Mouse (Mus musculus): ENCODE measurements around the gene Plxnc1.

Plxnc1 gene

DNA sequence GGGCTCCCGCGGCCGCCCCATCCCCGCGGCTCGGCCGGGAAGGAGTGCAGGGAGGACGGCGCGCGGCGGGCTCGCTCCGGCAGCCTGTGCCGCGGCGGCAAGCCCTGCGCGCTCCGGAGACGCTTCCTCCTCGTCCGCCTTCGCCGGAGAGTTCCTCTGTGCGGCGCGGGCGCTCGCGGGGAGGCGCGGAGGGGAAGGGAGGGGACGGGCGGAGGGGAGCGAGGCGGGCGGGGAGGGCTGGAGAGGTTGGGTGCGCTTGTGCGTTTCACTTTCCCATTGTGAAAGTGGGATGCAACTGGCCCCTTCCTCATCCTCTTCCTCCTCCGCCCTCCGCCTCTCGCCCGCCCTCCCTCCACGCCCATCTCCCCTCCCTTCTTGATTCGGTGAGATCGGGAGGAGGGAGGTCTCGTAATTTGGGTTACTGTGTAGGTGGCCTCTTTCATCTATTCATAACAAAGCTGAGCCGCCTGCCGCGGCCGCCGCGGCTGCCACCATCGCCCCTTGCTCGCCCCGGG lies at the start of gene Plxnc1:
Gene Plxnc1, minus strand, starts transcription at position 145 of the 515 bp plus-strand sequence.
- peak in 1 of 2 experiments; percentile 70 for DNase-seq (ENCODE audit: low spot score in 2 of 2)

DNA sequence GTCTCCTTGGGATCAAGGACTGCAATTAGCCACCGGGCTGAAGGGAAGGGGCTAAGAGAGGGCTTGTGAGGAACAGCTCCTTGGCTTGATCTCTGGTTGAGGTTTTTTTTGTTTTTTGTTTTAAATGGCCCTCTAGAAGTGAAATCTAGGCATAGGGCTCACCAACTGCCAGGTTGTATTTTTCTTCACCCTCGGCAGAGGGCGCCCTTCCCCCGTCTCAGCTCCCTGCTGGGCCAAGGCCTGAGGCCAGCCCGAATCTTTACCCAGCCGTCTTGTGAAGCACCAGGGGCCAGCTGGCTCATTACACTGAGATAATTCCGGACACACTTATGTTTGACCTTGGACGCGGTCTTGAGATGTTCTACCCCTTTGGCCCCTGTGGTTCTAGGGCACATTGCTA lies 47.5 kb upstream of the Plxnc1 start:
- DNase-seq (ENCODE audit: low spot score in 2 of 2), result peak; percentile 59 to 84

DNA sequence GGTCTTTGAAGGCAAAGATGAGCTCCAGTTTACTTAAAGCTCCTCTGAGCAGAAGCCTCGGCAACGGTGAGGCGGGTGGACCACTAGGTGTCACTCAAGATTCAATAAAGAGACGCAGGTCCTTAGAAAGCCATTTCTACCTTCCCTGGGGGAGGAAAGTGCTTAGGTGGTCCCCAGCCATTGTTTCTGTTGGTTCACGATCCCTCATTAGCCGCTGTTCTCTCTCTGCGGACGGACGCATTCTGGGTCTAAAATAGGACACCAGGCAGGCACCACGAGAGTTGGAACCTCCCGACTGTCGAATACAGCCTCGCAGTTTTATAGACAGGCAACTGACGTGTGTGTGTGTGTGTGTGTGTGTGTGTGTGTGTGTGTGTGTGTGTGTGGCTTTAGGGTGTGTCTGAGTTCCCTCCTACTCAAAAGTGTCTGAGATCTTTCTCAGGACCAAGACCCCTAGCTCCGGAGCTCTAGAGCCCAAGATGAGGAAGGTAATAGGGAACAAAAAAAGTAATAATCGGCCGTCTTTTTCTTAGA lies 47.0 kb upstream of the Plxnc1 start:
- peak; percentile 36 to 65 for DNase-seq (ENCODE audit: low spot score in 2 of 2)

DNA sequence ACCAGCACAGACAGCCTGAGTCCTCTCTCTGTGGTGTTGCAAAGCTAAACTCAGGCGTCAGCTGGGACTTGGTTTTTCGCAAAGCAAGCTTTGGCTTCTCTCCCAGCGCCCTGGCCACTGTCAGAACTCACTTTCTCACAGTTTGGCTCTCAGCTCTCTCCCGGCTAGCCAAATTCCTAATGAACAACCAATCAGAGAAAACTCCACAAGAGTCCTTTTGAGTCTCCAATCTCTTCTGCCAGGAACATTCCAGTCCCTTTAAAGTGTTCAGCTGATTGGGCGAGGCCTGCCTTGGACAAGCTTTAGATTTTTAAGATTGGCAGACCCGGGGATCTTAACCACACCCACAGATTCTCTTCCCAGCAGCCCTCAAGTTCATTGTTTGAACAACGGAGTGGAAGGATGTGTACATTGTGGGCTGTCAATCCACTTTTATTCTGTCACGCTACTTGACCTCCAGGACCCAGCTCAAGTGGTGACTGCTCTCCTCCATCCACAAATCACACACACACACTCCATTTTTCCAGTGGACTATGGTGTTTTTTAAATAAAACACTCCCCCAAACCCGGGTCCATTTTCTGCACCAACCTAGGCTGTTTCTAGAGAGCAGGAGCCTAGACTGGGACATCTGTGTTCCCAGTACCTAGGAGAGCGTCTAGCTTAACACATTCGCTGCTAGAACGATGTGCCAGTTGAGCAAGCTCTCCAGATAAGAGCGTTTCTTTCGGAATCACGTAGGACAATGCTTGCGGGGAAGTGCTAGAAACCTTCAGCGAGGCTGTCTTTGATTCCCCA lies 46.3 kb upstream of the Plxnc1 start:
- no peak for DNase-seq (ENCODE audit: low spot score in 2 of 2)

DNA sequence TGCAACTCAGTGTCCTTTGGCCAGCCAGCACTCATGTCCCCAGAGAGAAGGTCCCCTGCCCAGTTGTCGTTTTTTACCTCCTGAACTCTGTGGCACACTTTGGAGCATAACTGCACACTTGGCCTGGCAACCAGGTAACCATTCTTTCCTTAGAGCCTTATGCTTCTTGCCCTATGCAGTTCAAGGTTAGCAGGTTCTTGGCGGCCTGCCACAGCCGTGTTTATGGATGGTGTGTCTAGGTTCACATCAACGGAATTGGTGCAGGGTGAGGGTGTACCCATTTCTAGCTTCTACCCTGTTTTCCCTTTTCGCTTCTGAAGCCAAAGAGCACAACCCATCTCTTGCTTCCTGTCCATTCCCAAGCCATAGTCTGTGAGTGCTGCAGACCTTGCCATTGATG lies 44.7 kb upstream of the Plxnc1 start:
- no peak for DNase-seq (ENCODE audit: low spot score in 2 of 2)

DNA sequence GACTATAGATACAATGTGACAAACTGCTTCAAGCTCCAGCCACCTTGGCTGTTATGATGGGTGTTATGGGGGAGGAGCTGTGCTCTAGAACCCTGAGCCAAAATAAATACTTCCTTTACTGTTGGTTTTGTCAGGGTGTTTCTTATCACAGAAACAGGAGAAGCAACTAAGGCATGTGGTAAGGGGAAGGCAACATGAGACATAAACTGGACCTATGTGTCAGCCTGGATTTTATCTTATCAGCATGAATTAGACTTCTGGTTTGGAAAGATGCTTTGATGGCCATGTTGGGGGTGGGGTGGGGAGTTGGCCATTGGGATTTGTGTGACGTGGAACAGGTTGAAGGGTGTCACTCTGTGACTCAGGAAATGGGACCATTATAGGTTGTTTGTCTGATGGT lies 40.5 kb upstream of the Plxnc1 start:
- DNase-seq (ENCODE audit: low spot score in 2 of 2), result no peak

DNA sequence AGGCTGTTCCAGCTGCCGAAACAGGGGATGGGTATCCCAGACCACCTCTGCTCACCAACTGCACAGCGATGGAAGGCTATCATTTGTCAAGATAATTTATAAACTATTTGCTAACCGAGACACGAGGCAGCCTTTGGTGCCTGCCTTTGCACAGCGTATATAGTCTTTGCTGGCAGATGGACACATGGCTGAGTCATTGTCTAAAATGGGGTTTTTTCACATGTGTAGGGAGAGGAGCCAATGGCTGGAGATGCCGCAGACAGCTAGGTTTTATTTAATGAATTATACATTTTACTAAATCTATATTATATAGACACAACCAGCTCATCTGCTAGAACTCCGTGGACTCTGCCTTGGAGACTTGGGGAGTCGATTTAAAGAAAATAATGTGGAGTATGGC lies 37.9 kb upstream of the Plxnc1 start:
- DNase-seq (ENCODE audit: low spot score in 2 of 2), result no peak

DNA sequence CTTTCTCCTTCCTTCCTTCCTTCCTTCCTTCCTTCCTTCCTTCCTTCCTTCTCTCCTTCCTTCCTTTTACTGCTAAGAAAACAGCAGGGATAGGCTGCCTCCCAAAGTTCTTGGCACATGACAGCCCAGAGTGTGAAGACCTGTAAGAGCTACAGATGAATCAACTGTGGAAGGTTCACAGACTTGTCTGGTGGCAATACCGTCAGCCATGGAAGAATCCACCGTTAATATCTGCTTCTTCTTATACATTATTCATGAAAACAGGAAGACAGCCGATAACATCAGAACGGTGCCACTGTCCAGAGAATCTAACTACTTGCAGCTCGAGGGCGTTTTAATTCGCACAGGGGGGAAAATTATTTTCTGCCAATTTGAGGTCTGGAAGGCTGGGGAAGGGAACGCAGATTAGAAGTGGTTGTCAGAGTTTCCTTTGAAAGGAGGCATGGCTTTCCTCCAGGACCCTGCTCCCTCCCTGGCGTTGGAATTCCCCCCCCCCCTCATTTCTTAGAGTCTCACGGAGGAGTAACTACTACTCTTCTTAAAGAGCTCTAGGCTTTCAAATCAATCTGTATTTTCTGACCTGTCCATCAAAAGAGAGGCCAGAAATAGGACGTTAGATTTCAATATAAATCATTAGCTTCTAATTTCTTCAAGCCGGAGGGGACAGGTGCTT lies 37.0 kb upstream of the Plxnc1 start:
- DNase-seq (ENCODE audit: low spot score in 2 of 2), result no peak

DNA sequence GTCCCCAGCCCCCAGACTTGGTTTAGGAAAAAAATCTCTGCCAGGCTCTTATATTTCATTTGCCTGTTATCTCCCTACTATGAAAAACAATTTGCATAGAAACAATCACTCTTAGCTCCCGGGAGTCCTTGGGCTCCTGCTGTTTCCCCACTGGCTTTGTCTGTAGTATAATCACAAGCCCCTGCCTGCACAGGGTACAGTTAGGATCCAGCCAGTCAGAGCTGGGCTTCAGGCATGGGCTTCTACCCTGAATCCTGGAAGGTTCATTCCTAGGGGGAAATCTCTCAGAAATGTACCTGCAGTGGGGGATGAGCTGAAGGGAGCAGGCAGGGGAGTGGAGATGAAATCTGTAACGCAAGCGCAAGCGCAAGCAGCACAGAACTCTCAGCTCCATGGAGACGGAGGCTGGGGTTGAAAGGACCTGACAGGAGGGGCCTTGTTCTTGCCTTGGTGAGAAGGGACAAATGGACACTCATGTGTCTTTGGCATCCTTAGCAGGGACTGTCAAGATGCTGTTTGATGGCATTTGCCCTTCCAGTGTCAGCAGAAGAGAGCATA lies 33.7 kb upstream of the Plxnc1 start:
- no peak for DNase-seq (ENCODE audit: low spot score in 2 of 2)

DNA sequence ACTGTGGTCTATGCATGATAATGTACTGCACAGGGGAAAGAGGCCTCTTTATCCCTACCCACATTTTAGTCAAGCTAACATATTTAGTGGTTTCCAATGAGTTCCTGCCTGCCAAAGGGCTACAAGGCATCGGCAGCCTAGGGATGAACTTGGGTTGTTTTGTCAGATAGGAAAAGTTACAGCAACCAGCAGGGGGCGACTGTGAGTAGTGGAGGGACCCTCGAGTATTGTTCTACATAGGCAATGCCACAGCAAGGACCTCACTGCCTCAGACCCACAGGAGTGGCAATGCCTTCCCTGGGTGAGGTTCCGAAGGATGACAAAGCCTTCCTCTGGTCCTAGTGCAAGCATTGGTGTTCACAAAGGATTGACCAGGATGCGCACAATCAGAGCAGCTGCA lies 31.7 kb upstream of the Plxnc1 start:
- peak in 1 of 2 experiments; percentile 65 for DNase-seq (ENCODE audit: low spot score in 2 of 2)

DNA sequence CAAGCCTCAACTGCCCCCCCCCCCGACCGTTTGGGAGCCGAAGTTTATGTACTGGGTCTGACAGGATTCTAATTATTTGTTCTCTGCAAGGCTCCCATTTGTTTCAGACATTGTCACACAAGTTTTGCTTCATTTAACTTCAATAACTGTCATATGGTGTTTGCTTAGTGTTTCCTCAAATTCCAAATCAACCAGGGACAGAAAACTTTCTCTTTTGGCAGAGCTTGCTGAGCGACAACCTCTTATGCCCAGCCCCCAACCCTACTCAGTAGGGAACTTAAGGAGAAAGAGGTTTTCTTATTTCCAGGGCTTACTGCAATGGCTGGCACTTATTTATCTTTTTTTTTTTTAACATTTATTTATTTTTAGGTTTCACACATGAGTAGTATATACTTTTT lies 30.5 kb upstream of the Plxnc1 start:
- DNase-seq (ENCODE audit: low spot score in 2 of 2), result no peak

DNA sequence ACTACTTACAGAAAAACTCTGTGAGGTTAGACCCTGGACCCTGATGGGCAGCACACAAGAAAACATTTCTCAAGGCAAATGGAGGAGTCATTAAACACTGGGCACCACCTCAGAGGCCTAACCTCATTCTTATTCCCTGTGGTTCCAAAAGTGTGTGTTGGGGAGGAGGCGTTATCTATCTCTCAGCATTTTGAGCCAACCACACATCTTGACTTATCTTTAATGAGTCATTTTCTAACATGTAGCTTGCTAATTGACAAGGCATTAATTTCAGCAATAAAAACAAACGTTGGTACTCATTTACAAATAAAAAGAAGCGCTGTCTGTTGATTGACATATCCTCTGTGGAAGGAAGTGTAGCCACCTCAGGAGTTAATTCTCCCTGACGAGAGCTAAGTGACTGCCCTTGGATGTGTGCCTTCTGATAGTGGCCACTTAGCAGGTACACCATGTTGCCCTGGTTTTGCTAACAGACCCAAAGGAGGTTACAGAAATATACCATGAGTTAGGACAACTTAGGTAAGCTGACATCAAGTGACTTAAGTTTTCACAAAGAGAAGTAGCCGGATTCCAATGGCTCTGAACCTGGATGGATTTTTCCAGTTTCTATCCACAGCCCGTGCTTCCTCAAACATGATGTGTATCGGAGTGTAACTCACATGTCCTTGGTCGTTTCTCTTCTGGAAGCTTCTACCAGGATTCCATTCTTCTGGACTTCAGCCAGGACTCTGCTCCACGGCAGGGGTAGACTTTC lies 29.9 kb upstream of the Plxnc1 start:
- no peak for DNase-seq (ENCODE audit: low spot score in 2 of 2)

DNA sequence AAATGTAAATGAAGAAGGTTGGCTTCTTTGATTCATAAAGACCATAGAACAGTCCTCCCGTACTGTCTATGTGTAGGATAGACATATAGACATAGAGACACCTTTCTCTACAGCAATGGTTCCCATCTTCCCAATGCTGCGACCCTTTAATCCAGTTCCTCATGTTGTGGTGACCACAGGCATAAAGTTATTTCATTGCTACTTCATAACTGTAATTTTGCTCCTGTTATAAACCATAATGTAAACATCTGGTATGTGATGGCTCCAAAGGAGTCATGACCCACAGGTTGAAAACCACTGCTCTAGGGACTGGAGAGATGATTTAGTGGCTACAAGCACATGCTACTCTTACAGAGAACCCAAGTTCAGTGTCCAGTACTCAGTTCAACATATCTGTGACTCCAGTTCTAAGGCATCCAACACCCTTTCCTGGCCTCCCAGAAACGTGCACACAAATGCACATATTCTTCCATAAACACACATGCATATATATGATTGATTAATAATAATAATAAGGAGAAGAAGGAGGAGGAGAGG lies 27.1 kb upstream of the Plxnc1 start:
- DNase-seq (ENCODE audit: low spot score in 2 of 2), result no peak

DNA sequence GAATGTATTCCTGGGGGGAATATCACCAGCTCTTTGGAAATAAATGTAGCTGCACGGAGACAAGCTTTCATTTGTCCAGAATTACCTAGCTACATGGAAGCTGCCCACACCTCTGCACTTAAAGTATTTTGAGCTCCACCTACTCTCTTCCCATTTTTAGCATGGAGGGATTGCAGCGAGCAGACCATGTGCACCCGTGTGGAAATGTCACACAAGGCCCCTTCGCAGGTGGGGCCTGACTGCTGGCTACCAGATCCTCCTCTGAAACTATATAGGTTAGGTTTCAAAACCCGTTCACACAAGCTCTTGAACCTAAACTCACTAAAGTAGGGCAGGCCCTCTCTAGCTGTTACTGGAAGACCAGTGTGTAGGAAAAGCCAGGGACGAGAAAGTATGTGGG lies 25.6 kb upstream of the Plxnc1 start:
- DNase-seq (ENCODE audit: low spot score in 2 of 2), result no peak

DNA sequence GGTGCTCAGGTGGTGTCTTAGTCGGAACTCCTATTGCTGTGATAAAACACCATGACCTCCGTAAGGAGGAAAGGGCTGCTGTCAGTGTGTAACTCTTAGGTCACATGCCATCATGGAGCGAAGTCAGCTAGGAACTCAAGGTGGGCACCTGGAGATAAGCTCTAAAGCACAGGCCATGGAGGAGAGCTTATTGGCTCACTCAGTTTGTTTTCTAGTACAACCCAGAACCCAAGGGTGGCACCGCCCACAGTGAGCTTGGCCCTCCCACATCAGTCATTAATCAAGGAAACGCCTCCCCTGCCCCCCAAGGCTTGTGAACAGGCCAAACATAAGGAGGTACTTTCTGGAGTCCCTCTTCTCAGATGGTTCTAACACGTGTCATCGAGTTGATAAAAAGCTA lies 22.8 kb upstream of the Plxnc1 start:
- DNase-seq (ENCODE audit: low spot score in 2 of 2), result no peak

DNA sequence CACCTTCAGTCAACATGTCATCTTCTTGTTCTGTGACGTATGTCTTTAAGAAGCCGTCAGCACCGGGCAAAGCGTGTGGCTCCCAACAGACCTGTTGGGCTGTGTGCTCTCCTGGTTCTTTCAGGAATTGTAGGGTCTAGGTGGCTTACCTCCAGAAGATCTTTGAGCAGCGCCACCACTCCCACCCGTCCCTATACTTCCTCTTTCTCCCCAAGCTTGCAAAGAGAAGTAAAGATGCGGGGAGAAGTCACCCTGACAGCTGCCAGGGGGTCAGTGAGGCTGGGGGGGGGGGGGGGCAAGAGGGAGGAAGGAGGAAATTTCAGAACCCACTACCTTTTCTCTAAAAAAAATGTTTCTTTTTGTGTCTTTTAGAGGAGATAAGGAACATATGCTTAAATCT lies 22.2 kb upstream of the Plxnc1 start:
- no peak for DNase-seq (ENCODE audit: low spot score in 2 of 2)

DNA sequence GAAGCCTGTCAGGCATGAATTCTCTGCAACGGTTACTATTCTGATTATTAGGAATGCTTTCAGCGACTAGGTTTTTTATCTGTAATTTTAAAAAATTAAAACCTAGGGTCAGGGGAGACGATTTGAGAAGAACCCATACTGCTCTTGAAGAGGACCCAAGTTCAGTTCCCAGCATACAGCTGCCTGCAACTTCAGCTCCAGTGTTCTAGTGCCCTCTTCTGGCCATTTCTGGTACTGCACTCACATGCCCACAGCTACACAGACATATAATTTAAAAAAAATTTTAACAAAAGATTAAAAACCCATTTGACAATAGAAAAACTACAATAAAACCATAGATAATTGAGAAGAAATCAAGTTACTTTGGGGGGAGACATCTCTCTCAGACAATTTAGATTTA lies 20.5 kb upstream of the Plxnc1 start:
- DNase-seq (ENCODE audit: low spot score in 2 of 2), result peak; percentile 56 to 70

DNA sequence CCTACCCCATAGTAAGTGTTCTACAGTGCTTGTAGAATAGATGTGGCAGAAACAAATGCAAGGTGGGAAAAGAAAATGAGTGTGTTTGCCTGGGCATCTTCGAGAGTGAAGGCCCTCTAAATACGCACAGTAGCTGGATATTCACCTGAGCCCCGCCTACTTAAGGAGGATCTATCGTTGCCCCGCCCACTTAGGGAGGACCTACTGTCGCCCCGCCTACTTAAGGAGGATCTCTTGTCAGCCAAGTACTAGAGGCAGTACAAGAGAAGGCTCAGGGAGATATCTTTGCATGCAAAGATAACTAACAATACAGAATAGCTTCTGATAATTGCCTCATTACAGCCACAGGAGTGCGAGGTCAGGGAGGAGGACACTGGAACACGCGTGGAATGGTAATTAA lies 17.4 kb upstream of the Plxnc1 start:
- peak in 1 of 2 experiments; percentile 38 for DNase-seq (ENCODE audit: low spot score in 2 of 2)

DNA sequence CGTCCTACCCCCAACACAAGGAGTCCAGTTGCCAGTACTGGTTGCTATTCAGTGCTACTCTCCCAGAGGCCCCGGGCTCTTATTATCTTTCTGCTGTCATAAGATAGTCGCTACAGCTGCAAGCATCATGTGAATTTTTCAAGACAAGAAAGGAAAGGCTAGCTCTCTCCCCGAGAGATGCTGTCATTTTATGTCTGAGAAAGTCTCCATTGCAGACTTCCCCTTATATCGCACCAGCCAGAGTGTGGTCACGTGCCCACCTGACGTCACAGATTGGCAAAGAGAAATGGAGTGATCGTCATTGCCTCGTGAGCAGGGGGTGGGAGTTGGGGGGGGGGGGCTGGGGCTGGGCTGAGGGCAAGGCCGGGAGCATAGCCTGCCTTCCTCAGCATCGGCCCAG lies 16.6 kb upstream of the Plxnc1 start:
- no peak for DNase-seq (ENCODE audit: low spot score in 2 of 2)

DNA sequence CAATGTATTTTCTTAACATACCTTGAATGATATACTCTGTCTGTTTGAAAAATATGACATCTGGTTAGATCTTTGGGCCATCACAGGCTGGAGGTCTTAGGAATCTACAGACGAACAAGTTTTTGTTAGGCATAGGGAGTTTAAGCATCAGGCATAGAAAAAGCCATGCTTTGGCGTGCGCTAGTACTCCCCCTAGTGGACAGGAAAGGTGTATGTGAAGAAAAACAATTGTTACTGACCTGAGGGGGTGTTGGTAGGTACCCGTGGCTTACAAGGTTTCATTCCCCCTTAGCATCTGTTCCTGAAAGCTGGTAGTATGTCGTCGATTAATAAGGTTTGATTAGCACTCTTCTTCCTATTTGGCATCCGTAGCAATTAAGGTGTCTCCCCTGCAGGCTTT lies 13.7 kb upstream of the Plxnc1 start:
- peak; percentile 51 to 66 for DNase-seq (ENCODE audit: low spot score in 2 of 2)

DNA sequence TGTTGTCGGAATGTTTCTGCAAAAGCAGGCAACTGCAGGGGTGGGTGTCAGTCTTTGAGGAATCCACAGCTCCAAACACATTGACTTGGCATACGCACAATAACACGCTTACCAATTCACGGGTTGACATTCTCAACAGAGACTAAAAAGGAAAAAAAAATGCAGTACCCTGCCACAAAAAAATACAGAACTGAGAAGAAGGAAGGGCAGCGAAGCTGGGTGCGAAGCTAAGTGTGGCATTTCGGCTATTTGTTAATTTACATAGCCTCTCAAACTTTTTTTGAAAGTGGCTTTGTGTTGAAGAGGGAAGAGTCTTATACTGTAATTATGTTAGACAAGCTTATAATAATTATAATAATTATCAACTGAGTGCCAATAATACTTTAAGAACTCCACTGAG lies 13.1 kb upstream of the Plxnc1 start:
- no peak for DNase-seq (ENCODE audit: low spot score in 2 of 2)

Data from spleen, postnatal 10 days (tissue).